Mouse (Mus musculus): ENCODE measurements around the gene Wnt11. TPM values are rescaled to one million over a fixed set of nuclear protein-coding genes. Genes with fewer than 3 reads are reported as not detected.
A peak's percentile ranks its signal among the peaks of the same experiment; 100 is the strongest.

The Wnt11 gene
- polyA plus RNA-seq (2014; fragmentation: Nextera tagmentation; extraction: Ambion mirVana), result 0.26 and 0.50 TPM in 2 replicates

GRCm38 (mm10) chr7:98834711-98835321, at the start of gene Wnt11:
Wnt11 (plus strand) TSS chr7:98835112.
- peak within 1 kb of the TSS; percentile 79 for H3K4me2 ChIP-seq (ENCODE audit: low read length)
- peaks cover 72% of the 10 kb centered on the region for H3K27me3 ChIP-seq (replicated peaks; ENCODE audit: control insufficient read depth, insufficient read depth, low read length)
- H3K4me1 ChIP-seq (ENCODE audit: control insufficient read depth, insufficient read depth, low read length), result peaks cover 8% of the 10 kb centered on the region
- no peaks in the 10 kb centered on the region for H3K36me3 ChIP-seq (ENCODE audit: control insufficient read depth, insufficient read depth, low read length)
- DNase-seq (ENCODE audit: low spot score) (no peak), ATAC-seq (no peak)
- H3K9ac ChIP-seq (ENCODE audit: low read length), result peak within 1 kb of the TSS; percentile 40
- H3K4me3 ChIP-seq (ENCODE audit: low read depth, low read length), result peak within 1 kb of the TSS; percentile 37
- WGBS, result under 1% methylated on average over 57 of the region's 66 CpGs
- no peak within 1 kb of the TSS for H3K27ac ChIP-seq (ENCODE audit: low read depth, low read length)
- H3K9me3 ChIP-seq (replicated peaks; ENCODE audit: control insufficient read depth, low read length), result no peaks in the 10 kb centered on the region

DNA sequence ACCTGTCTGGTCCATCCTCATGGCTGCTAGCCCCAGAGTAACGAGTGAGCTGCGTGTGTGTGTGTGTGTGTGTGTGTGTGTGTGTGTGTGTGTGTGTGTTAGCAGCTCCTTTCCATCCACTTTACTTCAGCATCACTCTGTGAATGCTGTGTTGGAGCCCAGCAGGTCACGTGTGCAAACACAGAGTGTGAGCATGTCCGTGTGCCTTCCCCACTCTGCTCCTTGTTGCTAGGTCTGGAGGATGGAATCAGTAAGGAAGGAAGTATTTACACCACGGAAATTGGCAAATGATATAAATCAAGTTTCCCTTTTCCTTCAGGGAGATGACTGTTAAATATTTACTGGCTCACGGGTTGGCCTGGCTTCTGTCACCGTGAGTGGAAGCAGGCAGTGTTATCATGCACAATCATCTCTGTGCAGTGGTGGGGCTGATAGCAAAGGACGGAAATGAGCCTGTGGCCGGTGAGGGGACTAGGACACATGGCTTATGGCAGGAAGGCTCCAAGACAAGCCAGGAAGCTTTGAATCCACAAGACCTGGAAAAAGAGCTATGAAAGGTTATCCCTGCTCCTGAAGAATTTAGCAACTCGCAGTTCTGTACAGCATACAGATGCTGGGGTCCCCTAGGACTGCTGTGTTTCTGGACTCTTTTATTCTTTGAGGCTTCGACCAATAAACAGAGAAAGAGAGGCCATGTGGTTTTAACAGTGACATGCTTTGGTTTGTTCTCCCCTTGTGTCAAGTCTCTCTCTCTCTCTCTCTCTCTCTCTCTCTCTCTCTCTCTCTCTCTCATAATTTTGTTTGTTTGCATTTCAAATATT, 47.9 kb upstream of the Wnt11 start:
- no peaks in the 10 kb centered on the region for H3K9me3 ChIP-seq (replicated peaks; ENCODE audit: control insufficient read depth, low read length)
- DNase-seq (ENCODE audit: low spot score) (no peak), ATAC-seq (no peak)
- peaks cover 12% of the 10 kb centered on the region for H3K4me1 ChIP-seq (ENCODE audit: control insufficient read depth, insufficient read depth, low read length)
- H3K36me3 ChIP-seq (ENCODE audit: control insufficient read depth, insufficient read depth, low read length), result no peaks in the 10 kb centered on the region
- no peaks in the 10 kb centered on the region for H3K27me3 ChIP-seq (replicated peaks; ENCODE audit: control insufficient read depth, insufficient read depth, low read length)
- H3K9ac ChIP-seq (ENCODE audit: low read length), result no peak overlapping the region
- no peak overlapping the region for H3K4me2 ChIP-seq (ENCODE audit: low read length)
- 76% methylated on average over 11 of the region's 11 CpGs for WGBS
- no peak overlapping the region for H3K27ac ChIP-seq (ENCODE audit: low read depth, low read length)
- no peak overlapping the region for H3K4me3 ChIP-seq (ENCODE audit: low read depth, low read length)

DNA sequence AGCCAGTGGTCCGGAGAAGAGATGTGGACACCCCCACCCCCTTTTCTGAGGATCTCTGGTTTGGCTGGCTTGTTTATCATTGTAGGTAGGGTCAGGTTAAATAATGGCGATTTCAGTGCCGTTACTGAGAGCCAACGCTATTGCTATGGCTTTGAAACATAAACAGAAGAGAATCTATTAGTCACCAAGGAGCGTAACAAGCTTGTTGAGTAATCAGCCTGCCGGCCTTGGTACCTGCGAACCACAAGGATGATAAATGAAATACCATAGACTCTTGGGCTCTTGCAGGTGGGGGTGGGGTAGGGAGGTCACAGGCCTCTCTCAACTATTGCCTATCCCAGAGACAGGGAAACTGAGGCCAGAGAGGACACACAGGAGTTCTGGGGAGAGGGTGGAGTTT, 46.2 kb upstream of the Wnt11 start:
- no peaks in the 10 kb centered on the region for H3K36me3 ChIP-seq (ENCODE audit: control insufficient read depth, insufficient read depth, low read length)
- 90% methylated on average over 7 of the region's 7 CpGs for WGBS
- H3K4me3 ChIP-seq (ENCODE audit: low read depth, low read length), result no peak overlapping the region
- H3K27me3 ChIP-seq (replicated peaks; ENCODE audit: control insufficient read depth, insufficient read depth, low read length), result no peaks in the 10 kb centered on the region
- DNase-seq (ENCODE audit: low spot score) (no peak), ATAC-seq (no peak)
- peaks cover 11% of the 10 kb centered on the region for H3K4me1 ChIP-seq (ENCODE audit: control insufficient read depth, insufficient read depth, low read length)
- H3K27ac ChIP-seq (ENCODE audit: low read depth, low read length), result no peak overlapping the region
- no peak overlapping the region for H3K9ac ChIP-seq (ENCODE audit: low read length)
- no peak overlapping the region for H3K4me2 ChIP-seq (ENCODE audit: low read length)
- H3K9me3 ChIP-seq (replicated peaks; ENCODE audit: control insufficient read depth, low read length), result no peaks in the 10 kb centered on the region

GRCm38 (mm10) chr7:98789121-98789520, 45.8 kb upstream of the Wnt11 start:
- Histone ChIP-seq H3K4me1 (ENCODE audit: control insufficient read depth, insufficient read depth, low read length) (peaks cover 7% of the 10 kb centered on the region), H3K27me3 (replicated peaks; ENCODE audit: control insufficient read depth, insufficient read depth, low read length) (no peaks in the 10 kb centered on the region), H3K9me3 (replicated peaks; ENCODE audit: control insufficient read depth, low read length) (no peaks in the 10 kb centered on the region), H3K36me3 (ENCODE audit: control insufficient read depth, insufficient read depth, low read length) (no peaks in the 10 kb centered on the region), H3K9ac (ENCODE audit: low read length) (no peak overlapping the region), H3K4me3 (ENCODE audit: low read depth, low read length) (no peak overlapping the region), H3K4me2 (ENCODE audit: low read length) (no peak overlapping the region), H3K27ac (ENCODE audit: low read depth, low read length) (no peak overlapping the region)
- DNase-seq (ENCODE audit: low spot score) (no peak), ATAC-seq (no peak)
- WGBS, result 76% methylated on average over 4 of the region's 4 CpGs

GRCm38 (mm10) chr7:98791864-98792263, 43.0 kb upstream of the Wnt11 start:
- ATAC-seq (no peak), DNase-seq (ENCODE audit: low spot score) (no peak)
- H3K4me2 ChIP-seq (ENCODE audit: low read length), result no peak overlapping the region
- 75% methylated on average over 5 of the region's 5 CpGs for WGBS
- no peak overlapping the region for H3K27ac ChIP-seq (ENCODE audit: low read depth, low read length)
- no peaks in the 10 kb centered on the region for H3K27me3 ChIP-seq (replicated peaks; ENCODE audit: control insufficient read depth, insufficient read depth, low read length)
- H3K4me1 ChIP-seq (ENCODE audit: control insufficient read depth, insufficient read depth, low read length), result no peaks in the 10 kb centered on the region
- no peak overlapping the region for H3K9ac ChIP-seq (ENCODE audit: low read length)
- H3K4me3 ChIP-seq (ENCODE audit: low read depth, low read length), result no peak overlapping the region
- H3K9me3 ChIP-seq (replicated peaks; ENCODE audit: control insufficient read depth, low read length), result no peaks in the 10 kb centered on the region
- H3K36me3 ChIP-seq (ENCODE audit: control insufficient read depth, insufficient read depth, low read length), result no peaks in the 10 kb centered on the region

DNA sequence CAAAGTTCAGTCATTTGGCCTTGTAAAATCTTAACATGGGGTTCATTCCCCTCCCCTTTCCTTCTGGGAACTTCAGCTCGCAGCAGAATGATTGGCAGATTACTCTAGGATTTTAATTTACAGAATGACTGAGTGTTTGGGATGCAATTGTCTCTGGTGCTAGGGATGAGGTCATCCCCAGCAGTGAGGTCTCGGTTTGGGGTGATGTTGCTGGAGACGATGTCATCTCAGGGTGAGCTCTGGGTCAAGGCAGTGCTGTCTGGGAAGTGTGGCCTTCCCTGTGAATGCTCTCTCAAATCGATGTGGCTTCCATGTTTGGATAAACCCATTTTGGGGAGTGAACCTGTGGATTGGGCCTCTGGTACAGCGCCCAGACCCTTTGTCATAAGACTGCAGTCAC, 41.1 kb upstream of the Wnt11 start:
- no peaks in the 10 kb centered on the region for H3K9me3 ChIP-seq (replicated peaks; ENCODE audit: control insufficient read depth, low read length)
- H3K4me3 ChIP-seq (ENCODE audit: low read depth, low read length), result no peak overlapping the region
- no peaks in the 10 kb centered on the region for H3K27me3 ChIP-seq (replicated peaks; ENCODE audit: control insufficient read depth, insufficient read depth, low read length)
- 73% methylated on average over 5 of the region's 5 CpGs for WGBS
- no peak for DNase-seq (ENCODE audit: low spot score)
- H3K9ac ChIP-seq (ENCODE audit: low read length), result no peak overlapping the region
- no peak overlapping the region for H3K27ac ChIP-seq (ENCODE audit: low read depth, low read length)
- no peak for ATAC-seq
- H3K4me1 ChIP-seq (ENCODE audit: control insufficient read depth, insufficient read depth, low read length), result no peaks in the 10 kb centered on the region
- H3K4me2 ChIP-seq (ENCODE audit: low read length), result no peak overlapping the region
- H3K36me3 ChIP-seq (ENCODE audit: control insufficient read depth, insufficient read depth, low read length), result no peaks in the 10 kb centered on the region

DNA sequence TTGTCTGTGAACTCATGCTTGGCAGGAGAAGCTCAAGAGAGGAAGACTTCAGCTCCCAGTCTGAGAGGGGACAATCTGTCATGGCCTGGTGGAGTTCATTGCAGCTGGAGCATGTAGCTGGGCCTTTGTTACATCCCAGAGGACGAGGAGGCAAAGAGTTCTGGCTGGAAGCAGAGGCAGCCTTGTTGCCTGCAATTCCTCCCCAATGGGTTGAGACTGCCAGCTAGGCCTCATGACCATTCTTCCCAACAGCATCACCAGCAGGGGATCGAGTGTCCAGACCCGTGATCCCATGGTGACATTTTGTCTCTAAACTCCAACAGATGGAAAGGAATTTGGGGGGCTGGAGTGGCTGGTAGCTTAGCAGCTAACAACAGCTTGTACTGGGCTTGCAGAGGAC, 40.5 kb upstream of the Wnt11 start:
- 55% methylated on average over 3 of the region's 3 CpGs for whole genome bisulfite sequencing
- Histone ChIP-seq H3K27ac (ENCODE audit: low read depth, low read length) (no peak overlapping the region), H3K4me1 (ENCODE audit: control insufficient read depth, insufficient read depth, low read length) (no peaks in the 10 kb centered on the region), H3K27me3 (replicated peaks; ENCODE audit: control insufficient read depth, insufficient read depth, low read length) (no peaks in the 10 kb centered on the region), H3K9me3 (replicated peaks; ENCODE audit: control insufficient read depth, low read length) (no peaks in the 10 kb centered on the region), H3K4me2 (ENCODE audit: low read length) (no peak overlapping the region), H3K36me3 (ENCODE audit: control insufficient read depth, insufficient read depth, low read length) (no peaks in the 10 kb centered on the region), H3K9ac (ENCODE audit: low read length) (no peak overlapping the region), H3K4me3 (ENCODE audit: low read depth, low read length) (no peak overlapping the region)
- ATAC-seq, result no peak
- DNase-seq (ENCODE audit: low spot score), result no peak

- no peaks in the 10 kb centered on the region for H3K4me1 ChIP-seq (ENCODE audit: control insufficient read depth, insufficient read depth, low read length)
- no peak overlapping the region for H3K27ac ChIP-seq (ENCODE audit: low read depth, low read length)
- no peak overlapping the region for H3K4me2 ChIP-seq (ENCODE audit: low read length)
- no peak overlapping the region for H3K9ac ChIP-seq (ENCODE audit: low read length)
- H3K9me3 ChIP-seq (replicated peaks; ENCODE audit: control insufficient read depth, low read length), result no peaks in the 10 kb centered on the region
- H3K36me3 ChIP-seq (ENCODE audit: control insufficient read depth, insufficient read depth, low read length), result no peaks in the 10 kb centered on the region
- no peak for ATAC-seq
- no peak for DNase-seq (ENCODE audit: low spot score)
- 89% methylated on average over 5 of the region's 5 CpGs for WGBS
- H3K4me3 ChIP-seq (ENCODE audit: low read depth, low read length), result no peak overlapping the region
- no peaks in the 10 kb centered on the region for H3K27me3 ChIP-seq (replicated peaks; ENCODE audit: control insufficient read depth, insufficient read depth, low read length)
Measured at GRCm38 (mm10) chr7:98795637-98796036, 39.3 kb upstream of the Wnt11 start.
